Mouse (Mus musculus): ENCODE data around the gene Gm42417. TPM values are rescaled to one million over a fixed set of nuclear protein-coding genes. Genes with fewer than 3 reads are reported as not detected.

The Gm42417 gene
- total and polyA plus RNA-seq, 2 experiments, result not detected

GRCm38 (mm10) chr1:36568776-36569175 lies 29.5 kb upstream of the Gm42417 start:
- Histone ChIP-seq H3K4me3 (ENCODE audit: insufficient read depth, low read depth, low read length) (no peak overlapping the region), H3K36me3 (ENCODE audit: control insufficient read depth, insufficient read depth, low read length) (no peaks in the 10 kb centered on the region), H3K27ac (replicated peaks; ENCODE audit: insufficient read depth, low read depth, low read length) (peak overlapping the region; percentile 48; the same call in 1 of the 2 replicates), H3K4me1 (ENCODE audit: control insufficient read depth, insufficient read depth, low read length) (peaks cover 6% of the 10 kb centered on the region; the same call in 1 of the 2 replicates), H3K27me3 (ENCODE audit: control insufficient read depth, insufficient read depth, low read length) (no peaks in the 10 kb centered on the region), H3K9ac (ENCODE audit: low read depth, low read length) (no peak overlapping the region), H3K79me2 (ENCODE audit: control insufficient read depth, insufficient read depth, low read length) (no peaks in the 10 kb centered on the region)
- TF ChIP-seq POLR2A (IDR thresholded peaks at IDR 0.05; ENCODE audit: extremely low read depth, insufficient read depth, low read length) (no peak), CTCF (IDR thresholded peaks at IDR 0.05; ENCODE audit: low read depth, low read length) (no peak)
- no peak for DNase-seq (ENCODE audit: extremely low read depth, low read depth, low spot score)
- WGBS, result 71% methylated on average over 4 of the region's 4 CpGs

- TF ChIP-seq POLR2A (IDR thresholded peaks at IDR 0.05; ENCODE audit: extremely low read depth, insufficient read depth, low read length), result no peak
- no peak for TF ChIP-seq CTCF (IDR thresholded peaks at IDR 0.05; ENCODE audit: low read depth, low read length)
- WGBS, result 59% methylated on average over 21 of the region's 21 CpGs
- Histone ChIP-seq H3K27me3 (ENCODE audit: control insufficient read depth, insufficient read depth, low read length) (no peaks in the 10 kb centered on the region), H3K9ac (ENCODE audit: low read depth, low read length) (no peak overlapping the region), H3K27ac (replicated peaks; ENCODE audit: insufficient read depth, low read depth, low read length) (0 out of 2 replicates have a peak overlapping the region, but pooled peaks have one; percentile 25), H3K79me2 (ENCODE audit: control insufficient read depth, insufficient read depth, low read length) (no peaks in the 10 kb centered on the region), H3K4me3 (ENCODE audit: insufficient read depth, low read depth, low read length) (no peak overlapping the region), H3K36me3 (ENCODE audit: control insufficient read depth, insufficient read depth, low read length) (no peaks in the 10 kb centered on the region), H3K4me1 (ENCODE audit: control insufficient read depth, insufficient read depth, low read length) (peaks cover 8% of the 10 kb centered on the region; the same call in 1 of the 2 replicates)
- DNase-seq (ENCODE audit: extremely low read depth, low read depth, low spot score), result peak; percentile 19
Observed at GRCm38 (mm10) chr1:36567818-36568603, 28.8 kb upstream of the Gm42417 start.

- Histone ChIP-seq H3K9ac (ENCODE audit: low read depth, low read length) (no peak overlapping the region), H3K27me3 (ENCODE audit: control insufficient read depth, insufficient read depth, low read length) (no peaks in the 10 kb centered on the region), H3K4me3 (ENCODE audit: insufficient read depth, low read depth, low read length) (no peak overlapping the region), H3K36me3 (ENCODE audit: control insufficient read depth, insufficient read depth, low read length) (no peaks in the 10 kb centered on the region), H3K4me1 (ENCODE audit: control insufficient read depth, insufficient read depth, low read length) (peaks cover 8% of the 10 kb centered on the region; the same call in 1 of the 2 replicates), H3K27ac (replicated peaks; ENCODE audit: insufficient read depth, low read depth, low read length) (no peak overlapping the region), H3K79me2 (ENCODE audit: control insufficient read depth, insufficient read depth, low read length) (no peaks in the 10 kb centered on the region)
- TF ChIP-seq POLR2A (IDR thresholded peaks at IDR 0.05; ENCODE audit: extremely low read depth, insufficient read depth, low read length) (no peak), CTCF (IDR thresholded peaks at IDR 0.05; ENCODE audit: low read depth, low read length) (no peak)
- 41% methylated on average over 2 of the region's 2 CpGs for WGBS
- DNase-seq (ENCODE audit: extremely low read depth, low read depth, low spot score), result no peak
Observed at GRCm38 (mm10) chr1:36566425-36566824, 27.2 kb upstream of the Gm42417 start.

- 72% methylated on average over 6 of the region's 6 CpGs for WGBS
- Histone ChIP-seq H3K4me1 (ENCODE audit: control insufficient read depth, insufficient read depth, low read length) (peaks cover 3% of the 10 kb centered on the region; the same call in 1 of the 2 replicates), H3K27ac (replicated peaks; ENCODE audit: insufficient read depth, low read depth, low read length) (no peak overlapping the region), H3K9ac (ENCODE audit: low read depth, low read length) (no peak overlapping the region), H3K27me3 (ENCODE audit: control insufficient read depth, insufficient read depth, low read length) (no peaks in the 10 kb centered on the region), H3K4me3 (ENCODE audit: insufficient read depth, low read depth, low read length) (no peak overlapping the region), H3K36me3 (ENCODE audit: control insufficient read depth, insufficient read depth, low read length) (no peaks in the 10 kb centered on the region), H3K79me2 (ENCODE audit: control insufficient read depth, insufficient read depth, low read length) (no peaks in the 10 kb centered on the region)
- TF ChIP-seq POLR2A (IDR thresholded peaks at IDR 0.05; ENCODE audit: extremely low read depth, insufficient read depth, low read length) (no peak), CTCF (IDR thresholded peaks at IDR 0.05; ENCODE audit: low read depth, low read length) (no peak)
- DNase-seq (ENCODE audit: extremely low read depth, low read depth, low spot score), result no peak
Observed at GRCm38 (mm10) chr1:36564101-36564500, 24.9 kb upstream of the Gm42417 start.

- Histone ChIP-seq H3K9ac (ENCODE audit: low read depth, low read length) (no peak overlapping the region), H3K27ac (replicated peaks; ENCODE audit: insufficient read depth, low read depth, low read length) (no peak overlapping the region), H3K79me2 (ENCODE audit: control insufficient read depth, insufficient read depth, low read length) (no peaks in the 10 kb centered on the region), H3K4me1 (ENCODE audit: control insufficient read depth, insufficient read depth, low read length) (peaks cover 3% of the 10 kb centered on the region; the same call in 1 of the 2 replicates), H3K27me3 (ENCODE audit: control insufficient read depth, insufficient read depth, low read length) (no peaks in the 10 kb centered on the region), H3K36me3 (ENCODE audit: control insufficient read depth, insufficient read depth, low read length) (no peaks in the 10 kb centered on the region), H3K4me3 (ENCODE audit: insufficient read depth, low read depth, low read length) (no peak overlapping the region)
- DNase-seq (ENCODE audit: extremely low read depth, low read depth, low spot score), result no peak
- 71% methylated on average over 4 of the region's 4 CpGs for WGBS
- TF ChIP-seq CTCF (IDR thresholded peaks at IDR 0.05; ENCODE audit: low read depth, low read length), result no peak
- TF ChIP-seq POLR2A (IDR thresholded peaks at IDR 0.05; ENCODE audit: extremely low read depth, insufficient read depth, low read length), result no peak
Observed at GRCm38 (mm10) chr1:36563632-36564031, 24.4 kb upstream of the Gm42417 start.

GRCm38 (mm10) chr1:36563197-36563596 lies 24.0 kb upstream of the Gm42417 start:
- no peak for DNase-seq (ENCODE audit: extremely low read depth, low read depth, low spot score)
- Histone ChIP-seq H3K9ac (ENCODE audit: low read depth, low read length) (no peak overlapping the region), H3K36me3 (ENCODE audit: control insufficient read depth, insufficient read depth, low read length) (no peaks in the 10 kb centered on the region), H3K4me1 (ENCODE audit: control insufficient read depth, insufficient read depth, low read length) (peaks cover 3% of the 10 kb centered on the region; the same call in 1 of the 2 replicates), H3K4me3 (ENCODE audit: insufficient read depth, low read depth, low read length) (no peak overlapping the region), H3K27me3 (ENCODE audit: control insufficient read depth, insufficient read depth, low read length) (no peaks in the 10 kb centered on the region), H3K79me2 (ENCODE audit: control insufficient read depth, insufficient read depth, low read length) (no peaks in the 10 kb centered on the region), H3K27ac (replicated peaks; ENCODE audit: insufficient read depth, low read depth, low read length) (no peak overlapping the region)
- WGBS, result 74% methylated on average over 2 of the region's 2 CpGs
- no peak for TF ChIP-seq CTCF (IDR thresholded peaks at IDR 0.05; ENCODE audit: low read depth, low read length)
- no peak for TF ChIP-seq POLR2A (IDR thresholded peaks at IDR 0.05; ENCODE audit: extremely low read depth, insufficient read depth, low read length)

Data from liver, adult 2 months (tissue).